Mouse (Mus musculus) testis, postnatal 14 days (tissue): Measurements from ENCODE around the gene Syt17.

Source experiments
- DNase-seq: peaks from one replicate; pipeline ENCODE4 v3.0.0; 2021; ENCODE audit warnings: low spot score

Gene Syt17

GRCm38 (mm10) chr7:118462818-118463762 lies 15.1 kb upstream of the Syt17 start:
- no peak for DNase-seq

GRCm38 (mm10) chr7:118461400-118462136 lies 13.5 kb upstream of the Syt17 start:
- no peak for DNase-seq

GRCm38 (mm10) chr7:118453722-118454121 lies 5.7 kb upstream of the Syt17 start:
- no peak for DNase-seq

- DNase-seq = no peak
Measured at GRCm38 (mm10) chr7:118452940-118453339, 4.9 kb upstream of the Syt17 start.

- DNase-seq = peak; percentile 53
Measured at GRCm38 (mm10) chr7:118447291-118448133, 510 bp downstream of the Syt17 start.

GRCm38 (mm10) chr7:118443895-118444485 lies 4.0 kb downstream of the Syt17 start:
- no peak for DNase-seq

- DNase-seq = no peak
Measured at GRCm38 (mm10) chr7:118443371-118443770, 4.7 kb downstream of the Syt17 start.

GRCm38 (mm10) chr7:118441535-118441934 lies 6.5 kb downstream of the Syt17 start:
- no peak for DNase-seq

GRCm38 (mm10) chr7:118437101-118437802 lies 10.8 kb downstream of the Syt17 start:
- DNase-seq = no peak

- no peak for DNase-seq
Measured at GRCm38 (mm10) chr7:118428937-118429336, 19.1 kb downstream of the Syt17 start.

GRCm38 (mm10) chr7:118419491-118420180 lies 28.4 kb downstream of the Syt17 start:
- no peak for DNase-seq

GRCm38 (mm10) chr7:118414183-118414582 lies 33.8 kb downstream of the Syt17 start:
- DNase-seq = no peak

GRCm38 (mm10) chr7:118411877-118412276 lies 36.1 kb downstream of the Syt17 start:
- DNase-seq = no peak

- DNase-seq = no peak
Measured at GRCm38 (mm10) chr7:118409421-118409820, 38.6 kb downstream of the Syt17 start.

- DNase-seq = no peak
Measured at GRCm38 (mm10) chr7:118405251-118405650, 42.8 kb downstream of the Syt17 start.

- no peak for DNase-seq
Measured at GRCm38 (mm10) chr7:118402576-118403022, 45.4 kb downstream of the Syt17 start.

- no peak for DNase-seq
Measured at GRCm38 (mm10) chr7:118401949-118402348, 46.1 kb downstream of the Syt17 start.

- no peak for DNase-seq
Measured at GRCm38 (mm10) chr7:118399764-118400163, 48.3 kb downstream of the Syt17 start.

- DNase-seq = no peak
Measured at GRCm38 (mm10) chr7:118390705-118391104, 57.3 kb downstream of the Syt17 start.

- no peak for DNase-seq
Measured at GRCm38 (mm10) chr7:118380996-118381395, 67.0 kb downstream of the Syt17 start.
